Comparison of ENCODE assay signal across 8 mouse cellular contexts in genomic region chr1:161195541-161196351, GRCm38 (mm10). TPM values are rescaled to one million over a fixed set of nuclear protein-coding genes. Genes with fewer than 3 reads are reported as not detected.
DNase-seq lines count a peak whose midpoint lies in the region; ATAC-seq lines count a peak whose summit lies in the region.

No protein-coding gene starts in this region.

- H3K36me3 ChIP-seq in hindbrain, embryonic 11.5 days (ENCODE audit: control insufficient read depth, insufficient read depth, low read length), result no peaks in the 10 kb centered on the region
- no peaks in the 10 kb centered on the region for H3K36me3 ChIP-seq in lung, embryonic 16.5 days (ENCODE audit: control insufficient read depth, insufficient read depth, low read length)

- H3K9me3 ChIP-seq in hindbrain, embryonic 11.5 days (ENCODE audit: control insufficient read depth, low read length), result no peaks in the 10 kb centered on the region
- H3K9me3 ChIP-seq in lung, embryonic 16.5 days (ENCODE audit: control insufficient read depth, low read length), result no peaks in the 10 kb centered on the region

- ATAC-seq in hindbrain, embryonic 11.5 days (ENCODE audit: low FRiP score), result peak; percentile 99
- ATAC-seq in lung, embryonic 16.5 days (ENCODE audit: low read depth), result peak; percentile 97

- H3K9ac ChIP-seq in hindbrain, embryonic 11.5 days (ENCODE audit: low read depth, low read length), result peak overlapping the region; percentile 15; the same call in 1 of the 2 replicates
- peak overlapping the region; percentile 57 for H3K9ac ChIP-seq in lung, embryonic 16.5 days (ENCODE audit: low read length)

- no peaks in the 10 kb centered on the region for H3K27me3 ChIP-seq in hindbrain, embryonic 11.5 days (ENCODE audit: control insufficient read depth, insufficient read depth, low read length)
- no peaks in the 10 kb centered on the region for H3K27me3 ChIP-seq in lung, embryonic 16.5 days (ENCODE audit: control insufficient read depth, insufficient read depth, low read depth, low read length)

- 0% methylated on average over 16 of the region's 16 CpGs for WGBS in hindbrain, embryonic 11.5 days
- 0% methylated on average over 16 of the region's 16 CpGs for WGBS in lung, embryonic 16.5 days

- no peaks in the 10 kb centered on the region for H3K4me1 ChIP-seq in hindbrain, embryonic 11.5 days (replicated peaks; ENCODE audit: control insufficient read depth, insufficient read depth, low read length)
- H3K4me1 ChIP-seq in lung, embryonic 16.5 days (replicated peaks; ENCODE audit: control insufficient read depth, insufficient read depth, low read length), result peaks cover 6% of the 10 kb centered on the region; the same call in 1 of the 2 replicates

- peak overlapping the region; percentile 4; the same call in 1 of the 2 replicates for H3K27ac ChIP-seq in hindbrain, embryonic 11.5 days (ENCODE audit: low read depth, low read length)
- peak overlapping the region; percentile 64 for H3K27ac ChIP-seq in lung, embryonic 16.5 days (ENCODE audit: low read length)

- H3K4me2 ChIP-seq in hindbrain, embryonic 11.5 days (replicated peaks; ENCODE audit: low read depth, low read length), result peak overlapping the region; percentile 51
- peak overlapping the region; percentile 59 for H3K4me2 ChIP-seq in lung, embryonic 16.5 days (ENCODE audit: low read depth, low read length)

- DNase-seq in WW6 (ENCODE audit: low read depth, low spot score), result peak; percentile 64
- peak; percentile 92 for DNase-seq in cerebellum, postnatal 14 days
- DNase-seq in frontal cortex, postnatal 10 days (ENCODE audit: low spot score in 2 of 2), result peak; percentile 73 to 79
- DNase-seq in hindbrain, embryonic 11.5 days (ENCODE audit: low spot score), result peak; percentile 89
- DNase-seq in layer of hippocampus, adult 9-11 months, result peak; percentile 77
- peak; percentile 29 for DNase-seq in ovary, postnatal 10 days (ENCODE audit: low spot score)
- peak; percentile 72 for DNase-seq in thymus, postnatal 14 days

- peak overlapping the region; percentile 46 for H3K4me3 ChIP-seq in hindbrain, embryonic 11.5 days (ENCODE audit: low read depth, low read length)
- peak overlapping the region; percentile 49 for H3K4me3 ChIP-seq in lung, embryonic 16.5 days (ENCODE audit: low read length)

RNA-seq across cellular contexts. Expression of gene Tex50, which starts 36.6 kb away (rescaled TPM):
- polyA plus RNA-seq in hindbrain, embryonic 11.5 days (2014; fragmentation: Nextera tagmentation; extraction: Ambion mirVana), result not detected in 2 replicates
- polyA plus RNA-seq in lung, embryonic 16.5 days (2015; fragmentation: Nextera tagmentation; extraction: Ambion mirVana), result 0.16 and 0.24 TPM in 2 replicates

RNA-seq across cellular contexts. Expression of gene Ankrd45, which starts 53.3 kb away (rescaled TPM):
- 4.6 and 5.9 TPM in 2 replicates for polyA plus RNA-seq in hindbrain, embryonic 11.5 days (2014; fragmentation: Nextera tagmentation; extraction: Ambion mirVana)
- polyA plus RNA-seq in lung, embryonic 16.5 days (2015; fragmentation: Nextera tagmentation; extraction: Ambion mirVana), result 2.0 and 2.1 TPM in 2 replicates

RNA-seq across cellular contexts. Expression of gene Prdx6, which starts 55.3 kb away (rescaled TPM):
- 451 and 491 TPM in 2 replicates for polyA plus RNA-seq in hindbrain, embryonic 11.5 days (2014; fragmentation: Nextera tagmentation; extraction: Ambion mirVana)
- 458 and 477 TPM in 2 replicates for polyA plus RNA-seq in lung, embryonic 16.5 days (2015; fragmentation: Nextera tagmentation; extraction: Ambion mirVana)

Comparison
In these comparisons a context has a peak if more than half of its experiments do, and no peak if none do; other contexts are left out.
1. Peak in every context shown above with its lines: DNase-seq, ATAC-seq, H3K4me3 ChIP-seq and H3K27ac ChIP-seq.
2. DNase-seq: peak in every context shown above with its lines; median percentile 92 in cerebellum, postnatal 14 days; 89 in hindbrain, embryonic 11.5 days; 77 in layer of hippocampus, adult 9-11 months; 76 in frontal cortex, postnatal 10 days; 72 in thymus, postnatal 14 days; 64 in WW6; 29 in ovary, postnatal 10 days.